ENCODE assay signal across 20 mouse cellular contexts in genomic region chr1:33709615-33710014, GRCm38 (mm10). TPM values are rescaled to one million over a fixed set of nuclear protein-coding genes. Genes with fewer than 3 reads are reported as not detected.
A peak's percentile ranks its signal among the peaks of the same experiment; 100 is the strongest.
DNase-seq lines count a peak whose midpoint lies in the region; ATAC-seq lines count a peak whose summit lies in the region.
"Had no signal": no experiment of that assay in that cellular context is flagged by ENCODE, and none has a peak within 500 bp of the region (broad histone marks: within the 10 kb centered on the region; RNA-seq: fewer than 3 reads in every experiment).

No protein-coding gene starts in this region.

- WGBS in liver, embryonic 12.5 days (ENCODE audit: insufficient replicate concordance): 15% methylated on average over 2 of the region's 2 CpGs
- 78% methylated on average over 2 of the region's 2 CpGs for WGBS in hindbrain, embryonic 12.5 days

- no peak overlapping the region for H3K4me2 ChIP-seq in liver, embryonic 12.5 days
- H3K4me2 ChIP-seq in hindbrain, embryonic 12.5 days (replicated peaks): no peak overlapping the region
- H3K4me2 ChIP-seq: heart, embryonic 13.5 days; hindbrain, embryonic 14.5 days; midbrain, embryonic 12.5 days had no signal

- DNase-seq in CD4-positive, CD25-positive, alpha-beta regulatory T cell, adult 2 months (ENCODE audit: low read depth, low spot score): peak; percentile 11
- DNase-seq: adrenal gland, adult 2 months; cerebellum, adult 2 months; cerebellum, postnatal 36 days; kidney, adult 9 months; kidney, postnatal 14 days; lung, adult 18-20 months; lung, postnatal 10 days; thymus, adult 18-20 months had no signal

- H3K9ac ChIP-seq in liver, embryonic 12.5 days: no peak overlapping the region
- H3K9ac ChIP-seq in hindbrain, embryonic 12.5 days: no peak overlapping the region
- H3K9ac ChIP-seq: heart, embryonic 13.5 days; hindbrain, embryonic 14.5 days; midbrain, embryonic 12.5 days had no signal

- no peak overlapping the region for H3K27ac ChIP-seq in liver, embryonic 12.5 days
- H3K27ac ChIP-seq in hindbrain, embryonic 12.5 days: no peak overlapping the region
- H3K27ac ChIP-seq: heart, embryonic 13.5 days; hindbrain, embryonic 14.5 days; midbrain, embryonic 12.5 days had no signal

- H3K36me3 ChIP-seq in liver, embryonic 12.5 days: no peaks in the 10 kb centered on the region
- H3K36me3 ChIP-seq in hindbrain, embryonic 12.5 days: no peaks in the 10 kb centered on the region
- H3K36me3 ChIP-seq: heart, embryonic 13.5 days; midbrain, embryonic 12.5 days had no signal

- no peaks in the 10 kb centered on the region for H3K9me3 ChIP-seq in liver, embryonic 12.5 days (replicated peaks)
- no peaks in the 10 kb centered on the region for H3K9me3 ChIP-seq in hindbrain, embryonic 12.5 days (replicated peaks)
- H3K9me3 ChIP-seq: heart, embryonic 13.5 days; midbrain, embryonic 12.5 days had no signal

- peak; percentile 63 for ATAC-seq in activated CD4-positive, CD25-positive, alpha-beta regulatory T cell, adult 4 months
- peak; percentile 63; the same call in 1 of the 2 replicates for ATAC-seq in liver, embryonic 12.5 days
- 0 out of 2 replicates have a peak, but pooled peaks have one; percentile 59 for ATAC-seq in megakaryocyte-erythroid progenitor cell, adult 5-6 weeks (replicated peaks; ENCODE audit: low FRiP score, low TSS enrichment, poor library complexity, severe bottlenecking)
- ATAC-seq in hindbrain, embryonic 12.5 days (ENCODE audit: low FRiP score): no peak
- ATAC-seq in frontal cortex, adult (ENCODE audit: low TSS enrichment): no peak
- no peak; the same call in 1 of the 2 replicates for ATAC-seq in erythroid progenitor cell, adult 5-6 weeks (replicated peaks; ENCODE audit: low FRiP score, poor library complexity, severe bottlenecking)
- ATAC-seq: forebrain, embryonic 14.5 days; Patski had no signal

- H3K4me1 ChIP-seq in liver, embryonic 12.5 days: peaks cover 8% of the 10 kb centered on the region
- no peaks in the 10 kb centered on the region for H3K4me1 ChIP-seq in hindbrain, embryonic 12.5 days
- H3K4me1 ChIP-seq: heart, embryonic 13.5 days; midbrain, embryonic 12.5 days had no signal

- H3K4me3 ChIP-seq in liver, embryonic 12.5 days: no peak overlapping the region
- no peak overlapping the region for H3K4me3 ChIP-seq in hindbrain, embryonic 12.5 days
- H3K4me3 ChIP-seq: heart, embryonic 13.5 days; midbrain, embryonic 12.5 days had no signal

- H3K27me3 ChIP-seq in liver, embryonic 12.5 days (replicated peaks): peaks cover 20% of the 10 kb centered on the region
- no peaks in the 10 kb centered on the region for H3K27me3 ChIP-seq in hindbrain, embryonic 12.5 days
- H3K27me3 ChIP-seq: midbrain, embryonic 12.5 days; Patski had no signal

RNA-seq across cellular contexts. Expression of gene Rab23, which starts 10.1 kb away (rescaled TPM):
- polyA plus RNA-seq in activated CD4-positive, CD25-positive, alpha-beta regulatory T cell, adult 4 months (2017; shearing (Covaris generic)): 1 to 10 TPM; 7.0 to 7.3 TPM
- polyA plus RNA-seq in liver, embryonic 12.5 days (2016; fragmentation: Nextera tagmentation; extraction: Ambion mirVana): 8.4 and 8.9 TPM in 2 replicates
- total RNA-seq in megakaryocyte-erythroid progenitor cell, adult 5-6 weeks (2014; fragmentation: Nextera tagmentation): 1.6 and 3.5 TPM in 2 replicates
- 0.99 and 4.2 TPM in 2 replicates for total RNA-seq in megakaryocyte-erythroid progenitor cell, adult 5-6 weeks (2017)
- 31.0 and 31.2 TPM in 2 replicates for polyA plus RNA-seq in hindbrain, embryonic 12.5 days (2016; fragmentation: Nextera tagmentation; extraction: Ambion mirVana)
- 1.7 and 3.6 TPM in 2 replicates for total RNA-seq in erythroid progenitor cell, adult 5-6 weeks (2015; ENCODE audit: low replicate concordance)
- total RNA-seq in erythroid progenitor cell, adult 5-6 weeks (2017; ENCODE audit: low replicate concordance): 4.0 and 8.9 TPM in 2 replicates

RNA-seq across cellular contexts. Expression of gene Prim2, which starts 40.0 kb away (rescaled TPM):
- polyA plus RNA-seq in activated CD4-positive, CD25-positive, alpha-beta regulatory T cell, adult 4 months (2017; shearing (Covaris generic)): 10 to 100 TPM; 24.2 to 31.5 TPM
- polyA plus RNA-seq in liver, embryonic 12.5 days (2016; fragmentation: Nextera tagmentation; extraction: Ambion mirVana): 49.2 and 50.0 TPM in 2 replicates
- total RNA-seq in megakaryocyte-erythroid progenitor cell, adult 5-6 weeks (2014; fragmentation: Nextera tagmentation): 88.7 and 102 TPM in 2 replicates
- 94.2 and 137 TPM in 2 replicates for total RNA-seq in megakaryocyte-erythroid progenitor cell, adult 5-6 weeks (2017)
- 30.0 and 31.1 TPM in 2 replicates for polyA plus RNA-seq in hindbrain, embryonic 12.5 days (2016; fragmentation: Nextera tagmentation; extraction: Ambion mirVana)
- 62.5 and 83.6 TPM in 2 replicates for total RNA-seq in erythroid progenitor cell, adult 5-6 weeks (2015; ENCODE audit: low replicate concordance)
- total RNA-seq in erythroid progenitor cell, adult 5-6 weeks (2017; ENCODE audit: low replicate concordance): 84.2 and 84.9 TPM in 2 replicates

RNA-seq across cellular contexts. Expression of gene Bag2, which starts 48.0 kb away (rescaled TPM):
- polyA plus RNA-seq in activated CD4-positive, CD25-positive, alpha-beta regulatory T cell, adult 4 months (2017; shearing (Covaris generic)): 1 to 10 TPM; 1.7 to 4.7 TPM
- polyA plus RNA-seq in liver, embryonic 12.5 days (2016; fragmentation: Nextera tagmentation; extraction: Ambion mirVana): 75.9 and 87.7 TPM in 2 replicates
- total RNA-seq in megakaryocyte-erythroid progenitor cell, adult 5-6 weeks (2014; fragmentation: Nextera tagmentation): 66.0 and 89.5 TPM in 2 replicates
- 64.8 and 76.6 TPM in 2 replicates for total RNA-seq in megakaryocyte-erythroid progenitor cell, adult 5-6 weeks (2017)
- polyA plus RNA-seq in hindbrain, embryonic 12.5 days (2016; fragmentation: Nextera tagmentation; extraction: Ambion mirVana): 19.7 and 24.9 TPM in 2 replicates
- total RNA-seq in erythroid progenitor cell, adult 5-6 weeks (2015; ENCODE audit: low replicate concordance): 25.9 and 37.7 TPM in 2 replicates
- 33.9 and 59.6 TPM in 2 replicates for total RNA-seq in erythroid progenitor cell, adult 5-6 weeks (2017; ENCODE audit: low replicate concordance)

Comparison
In these comparisons a context has a peak if more than half of its experiments do, and no peak if none do; other contexts are left out.
1. ATAC-seq: peak in activated CD4-positive, CD25-positive, alpha-beta regulatory T cell, adult 4 months (single experiment), liver, embryonic 12.5 days (single experiment) and megakaryocyte-erythroid progenitor cell, adult 5-6 weeks (single experiment); none in hindbrain, embryonic 12.5 days (single experiment), frontal cortex, adult (single experiment) and erythroid progenitor cell, adult 5-6 weeks (single experiment).